Mouse (Mus musculus): ENCODE results near the gene Il10ra.

Il10ra gene

GRCm38 (mm10) chr9:45259065-45259464 is 9.9 kb downstream of the Il10ra start:
- DNase-seq (ENCODE audit: low spot score): no peak

- no peak for DNase-seq (ENCODE audit: low spot score)
Measured at GRCm38 (mm10) chr9:45255967-45256366, 13.0 kb downstream of the Il10ra start.

- no peak for DNase-seq (ENCODE audit: low spot score)
Measured at GRCm38 (mm10) chr9:45255431-45255830, 13.5 kb downstream of the Il10ra start.

GRCm38 (mm10) chr9:45254605-45255004 is 14.3 kb downstream of the Il10ra start:
- no peak for DNase-seq (ENCODE audit: low spot score)

- no peak for DNase-seq (ENCODE audit: low spot score)
Measured at GRCm38 (mm10) chr9:45254021-45254420, 14.9 kb downstream of the Il10ra start.

GRCm38 (mm10) chr9:45252395-45252794 is 16.6 kb downstream of the Il10ra start:
- no peak for DNase-seq (ENCODE audit: low spot score)

- no peak for DNase-seq (ENCODE audit: low spot score)
Measured at GRCm38 (mm10) chr9:45251990-45252389, 17.0 kb downstream of the Il10ra start.

- no peak for DNase-seq (ENCODE audit: low spot score)
Measured at GRCm38 (mm10) chr9:45251281-45251680, 17.7 kb downstream of the Il10ra start.

GRCm38 (mm10) chr9:45250306-45250705 is 18.6 kb downstream of the Il10ra start:
- no peak for DNase-seq (ENCODE audit: low spot score)

- DNase-seq (ENCODE audit: low spot score): no peak
Measured at GRCm38 (mm10) chr9:45247536-45247935, 21.4 kb downstream of the Il10ra start.

- DNase-seq (ENCODE audit: low spot score): peak; percentile 39
Measured at GRCm38 (mm10) chr9:45246060-45246459, 22.9 kb downstream of the Il10ra start.

- DNase-seq (ENCODE audit: low spot score): no peak
Measured at GRCm38 (mm10) chr9:45245432-45245831, 23.5 kb downstream of the Il10ra start.

GRCm38 (mm10) chr9:45241397-45241796 is 27.6 kb downstream of the Il10ra start:
- DNase-seq (ENCODE audit: low spot score): no peak

GRCm38 (mm10) chr9:45236744-45237143 is 32.2 kb downstream of the Il10ra start:
- no peak for DNase-seq (ENCODE audit: low spot score)

GRCm38 (mm10) chr9:45235668-45236227 is 33.2 kb downstream of the Il10ra start:
- no peak for DNase-seq (ENCODE audit: low spot score)

- no peak for DNase-seq (ENCODE audit: low spot score)
Measured at GRCm38 (mm10) chr9:45229359-45229758, 39.6 kb downstream of the Il10ra start.

- peak; percentile 72 for DNase-seq (ENCODE audit: low spot score)
Measured at GRCm38 (mm10) chr9:45221567-45221966, 47.4 kb downstream of the Il10ra start.

- DNase-seq (ENCODE audit: low spot score): no peak
Measured at GRCm38 (mm10) chr9:45219644-45220043, 49.3 kb downstream of the Il10ra start.

- no peak for DNase-seq (ENCODE audit: low spot score)
Measured at GRCm38 (mm10) chr9:45215526-45216179, 53.3 kb downstream of the Il10ra start.

GRCm38 (mm10) chr9:45212001-45212400 is 56.9 kb downstream of the Il10ra start:
- DNase-seq (ENCODE audit: low spot score): no peak

GRCm38 (mm10) chr9:45207015-45207743 is 61.8 kb downstream of the Il10ra start:
- DNase-seq (ENCODE audit: low spot score): no peak

GRCm38 (mm10) chr9:45206121-45206520 is 62.8 kb downstream of the Il10ra start:
- DNase-seq (ENCODE audit: low spot score): no peak

GRCm38 (mm10) chr9:45205143-45205542 is 63.8 kb downstream of the Il10ra start:
- DNase-seq (ENCODE audit: low spot score): no peak

Measured in spleen, adult 12 weeks (tissue).